Mouse (Mus musculus) ES-Bruce4 (cell line): ENCODE measurements around the gene Ttc7b. TPM values are rescaled to one million over a fixed set of nuclear protein-coding genes. Genes with fewer than 3 reads are reported as not detected.

Source experiments
- H3K27ac ChIP-seq: 2 replicates; pipeline ENCODE4 v1.5.1; 2012; ENCODE audit warnings: low read length, inconsistent platforms; ENCODE audit not compliant: insufficient read depth
- H3K27me3 ChIP-seq: 2 replicates; pipeline ENCODE4 v1.6.1; 2012; ENCODE audit warnings: mild to moderate bottlenecking, low read length, inconsistent platforms; ENCODE audit not compliant: control insufficient read depth, poor library complexity, insufficient read depth, severe bottlenecking
- H3K36me3 ChIP-seq: 2 replicates; pipeline ENCODE4 v1.6.1; 2012; ENCODE audit warnings: inconsistent platforms, mild to moderate bottlenecking, low read length, moderate library complexity; ENCODE audit not compliant: control insufficient read depth, poor library complexity, insufficient read depth, severe bottlenecking
- H3K4me1 ChIP-seq: one replicate; pipeline ENCODE4 v1.8.1; 2011; ENCODE audit warnings: low read length; ENCODE audit not compliant: control insufficient read depth, insufficient read depth
- H3K4me3 ChIP-seq: 2 replicates; pipeline ENCODE4 v1.5.1; 2011; ENCODE audit warnings: low read depth, mild to moderate bottlenecking, low read length
- H3K9ac ChIP-seq: 2 replicates; pipeline ENCODE4 v1.6.1; 2012; ENCODE audit warnings: low read depth, mild to moderate bottlenecking, inconsistent platforms; ENCODE audit not compliant: poor library complexity, severe bottlenecking
- H3K9me3 ChIP-seq: replicated peaks from 2 replicates; pipeline ENCODE4 v1.6.1; 2012; ENCODE audit warnings: mild to moderate bottlenecking, low read length, inconsistent platforms; ENCODE audit not compliant: control insufficient read depth, poor library complexity, insufficient read depth, severe bottlenecking
- CTCF ChIP-seq: IDR thresholded peaks from one replicate; pipeline ENCODE4 v1.8.1; 2011; ENCODE audit warnings: low read depth, low read length
- EP300 ChIP-seq: IDR thresholded peaks from 2 replicates; pipeline ENCODE4 v1.6.1; 2011; ENCODE audit warnings: low read depth, low read length; ENCODE audit not compliant: insufficient read depth
- POLR2A ChIP-seq: IDR thresholded peaks from one replicate; pipeline ENCODE4 v1.8.1; 2011; ENCODE audit warnings: low read length; ENCODE audit not compliant: insufficient read depth
- polyA plus RNA-seq: library from polyadenylated mRNA; stranded (reverse); fragments of >200 nt; gene quantifications from 2 replicates; pipeline ENCODE4 v1.2.4, GENCODE M21; 2011; ENCODE audit warnings: low read depth; ENCODE audit not compliant: missing spikeins, insufficient read depth, insufficient read length

Gene Ttc7b
- polyA plus RNA-seq, 1 experiment, result 61.1 TPM

DNA sequence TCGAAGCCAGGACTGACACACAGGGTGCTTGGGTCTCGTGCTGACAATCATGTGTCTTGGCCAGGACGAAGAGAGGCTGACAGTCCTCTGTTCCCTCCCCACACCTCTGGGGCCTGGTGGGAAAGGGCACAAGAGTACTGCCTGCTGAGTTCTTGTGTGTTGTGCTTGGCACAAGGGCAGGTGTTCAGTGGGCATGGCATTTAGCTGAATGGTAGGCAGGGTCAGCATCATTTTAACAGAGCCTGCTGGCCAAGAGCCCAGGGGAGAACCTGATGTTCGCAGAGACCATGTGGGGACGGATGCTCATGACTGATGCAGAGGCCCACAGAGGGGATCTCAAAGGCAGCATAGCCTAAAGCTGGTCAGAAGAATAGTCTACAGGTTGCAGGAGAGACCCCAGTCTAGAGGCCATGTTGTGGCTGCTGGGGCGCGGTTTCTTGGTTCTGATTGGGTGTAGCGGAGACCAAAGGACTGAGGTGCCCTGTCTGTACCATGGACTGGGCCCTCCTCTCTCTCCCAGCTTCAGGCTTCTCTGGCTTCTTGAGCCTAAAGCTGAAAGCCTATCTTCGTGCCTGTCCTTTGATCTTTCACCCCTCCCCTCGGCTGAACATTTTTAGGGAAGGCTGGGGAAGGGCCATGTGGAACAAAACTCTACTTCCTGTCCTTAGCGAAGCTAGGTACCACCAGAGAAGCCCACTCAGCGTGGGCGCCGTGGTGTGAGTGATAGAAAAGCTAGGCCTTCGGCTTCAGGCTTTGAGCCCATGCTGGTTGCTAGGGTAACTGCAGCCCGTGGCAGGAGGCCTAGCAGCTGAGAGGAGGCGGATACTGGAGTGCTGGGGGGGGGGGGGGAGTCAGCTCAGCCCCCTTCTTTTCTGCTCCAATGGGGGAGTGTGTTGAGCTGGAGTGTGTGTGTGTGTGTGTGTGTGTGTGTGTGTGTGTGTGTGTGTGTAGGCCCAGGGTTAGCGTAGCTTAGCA is 229.6 kb downstream of the Ttc7b start:
- no peaks in the 10 kb centered on the region for H3K9me3 ChIP-seq
- H3K4me1 ChIP-seq, result no peaks in the 10 kb centered on the region
- no peaks in the 10 kb centered on the region for H3K27me3 ChIP-seq
- no peak overlapping the region for H3K9ac ChIP-seq
- no peak for TF ChIP-seq EP300
- no peak for TF ChIP-seq POLR2A
- no peak for TF ChIP-seq CTCF
- no peak overlapping the region for H3K27ac ChIP-seq
- no peaks in the 10 kb centered on the region for H3K36me3 ChIP-seq
- no peak overlapping the region for H3K4me3 ChIP-seq

GRCm38 (mm10) chr12:100290178-100290531 is 230.5 kb downstream of the Ttc7b start:
- H3K36me3 ChIP-seq, result no peaks in the 10 kb centered on the region
- no peak overlapping the region for H3K4me3 ChIP-seq
- H3K9me3 ChIP-seq, result no peaks in the 10 kb centered on the region
- H3K4me1 ChIP-seq, result no peaks in the 10 kb centered on the region
- no peak overlapping the region for H3K27ac ChIP-seq
- H3K9ac ChIP-seq, result no peak overlapping the region
- TF ChIP-seq EP300 (no peak), CTCF (no peak), POLR2A (no peak)
- H3K27me3 ChIP-seq, result no peaks in the 10 kb centered on the region

- Histone ChIP-seq H3K27ac (no peak overlapping the region), H3K9me3 (no peaks in the 10 kb centered on the region), H3K9ac (no peak overlapping the region), H3K36me3 (no peaks in the 10 kb centered on the region), H3K4me3 (no peak overlapping the region), H3K4me1 (no peaks in the 10 kb centered on the region), H3K27me3 (no peaks in the 10 kb centered on the region)
- TF ChIP-seq CTCF (no peak), POLR2A (no peak), EP300 (no peak)
These were observed 231.1 kb downstream of the Ttc7b start for GRCm38 (mm10) chr12:100289267-100290177.

GRCm38 (mm10) chr12:100288018-100288417 is 232.6 kb downstream of the Ttc7b start:
- Histone ChIP-seq H3K4me1 (no peaks in the 10 kb centered on the region), H3K27ac (no peak overlapping the region)
- TF ChIP-seq POLR2A (no peak), CTCF (no peak), EP300 (no peak)

GRCm38 (mm10) chr12:100287565-100287964 is 233.1 kb downstream of the Ttc7b start:
- Histone ChIP-seq H3K9ac (no peak overlapping the region), H3K36me3 (no peaks in the 10 kb centered on the region), H3K4me1 (no peaks in the 10 kb centered on the region), H3K27ac (no peak overlapping the region), H3K27me3 (no peaks in the 10 kb centered on the region), H3K9me3 (no peaks in the 10 kb centered on the region), H3K4me3 (no peak overlapping the region)
- TF ChIP-seq EP300 (no peak), CTCF (no peak), POLR2A (no peak)

More at GRCm38 (mm10) chr12:100288018-100288417, 232.6 kb downstream of the Ttc7b start:
- no peaks in the 10 kb centered on the region for H3K27me3 ChIP-seq
- no peaks in the 10 kb centered on the region for H3K36me3 ChIP-seq
- H3K4me3 ChIP-seq, result no peak overlapping the region
- H3K9me3 ChIP-seq, result no peaks in the 10 kb centered on the region
- no peak overlapping the region for H3K9ac ChIP-seq

DNA sequence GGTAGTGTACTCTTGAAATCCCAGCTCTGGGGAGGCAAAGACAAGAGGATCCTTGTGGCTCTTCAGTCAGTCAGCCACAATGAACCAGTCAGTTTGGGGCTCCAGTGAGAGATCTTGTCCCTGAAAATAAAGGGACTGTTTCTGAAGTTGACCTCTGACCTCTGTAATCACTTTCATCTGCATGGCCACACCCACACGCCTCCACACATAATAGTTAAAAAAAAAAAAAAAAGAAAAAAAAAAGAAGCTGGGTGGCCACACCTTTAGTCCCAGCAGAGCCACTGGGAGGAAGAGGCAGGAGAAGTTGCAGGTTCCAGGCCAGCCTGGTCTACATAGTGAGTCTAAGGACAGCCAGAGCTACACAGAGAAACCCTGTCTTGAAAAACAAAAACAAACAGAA is 237.3 kb downstream of the Ttc7b start:
- H3K36me3 ChIP-seq, result no peaks in the 10 kb centered on the region
- no peaks in the 10 kb centered on the region for H3K9me3 ChIP-seq
- H3K27me3 ChIP-seq, result no peaks in the 10 kb centered on the region
- H3K4me3 ChIP-seq, result no peak overlapping the region
- TF ChIP-seq CTCF (no peak), EP300 (no peak), POLR2A (no peak)
- H3K27ac ChIP-seq, result no peak overlapping the region
- H3K4me1 ChIP-seq, result peaks cover under 1% of the 10 kb centered on the region
- H3K9ac ChIP-seq, result no peak overlapping the region
